Mouse (Mus musculus) ES-E14 (cell line): ENCODE measurements around the gene Gtf2ird1. TPM values are rescaled to one million over a fixed set of nuclear protein-coding genes. Genes with fewer than 3 reads are reported as not detected.

ENCODE experiments used
- DNase-seq: peaks from one replicate; pipeline ENCODE4 v3.0.0-alpha.2; 2013; ENCODE audit warnings: low read depth, low spot score
- H3K27ac ChIP-seq: 2 replicates; pipeline ENCODE4 v1.5.1; 2012; ENCODE audit warnings: low read depth, mild to moderate bottlenecking, low read length, moderate library complexity, mixed read lengths; ENCODE audit not compliant: poor library complexity, insufficient read depth, severe bottlenecking
- H3K36me3 ChIP-seq: 2 replicates; pipeline ENCODE4 v1.6.1; 2012; ENCODE audit warnings: mild to moderate bottlenecking, low read length, moderate library complexity, mixed read lengths; ENCODE audit not compliant: control insufficient read depth, poor library complexity, insufficient read depth, severe bottlenecking
- H3K4me1 ChIP-seq, 2 experiments: fragments of 150-350 bp in 1 of 2; sonication (generic) in 1 of 2; 2 replicates each; pipeline ENCODE4 v1.6.1; 2012; ENCODE audit warnings: low read length in 2 of 2, mild to moderate bottlenecking in 1 of 2, mixed read lengths in 1 of 2; ENCODE audit not compliant: control insufficient read depth in 2 of 2, insufficient read depth in 2 of 2, poor library complexity in 1 of 2
- H3K4me3 ChIP-seq, 2 experiments: fragments of 150-350 bp in 1 of 2; sonication (generic) in 1 of 2; 2 replicates each; pipeline ENCODE4 v1.5.1; 2012; ENCODE audit warnings: low read length in 2 of 2, low read depth in 1 of 2, mild to moderate bottlenecking in 1 of 2, mixed read lengths in 1 of 2; ENCODE audit not compliant: insufficient read depth in 1 of 2, poor library complexity in 1 of 2, severe bottlenecking in 1 of 2
- H3K9ac ChIP-seq: 2 replicates; pipeline ENCODE4 v1.6.1; 2012; ENCODE audit warnings: low read depth, mild to moderate bottlenecking, low read length, mixed read lengths; ENCODE audit not compliant: poor library complexity, insufficient read depth, severe bottlenecking
- H3K9me3 ChIP-seq: fragments of 150-350 bp; sonication (generic); 2 replicates; pipeline ENCODE4 v1.6.1; 2012; ENCODE audit warnings: low read depth, mild to moderate bottlenecking, low read length; ENCODE audit not compliant: control insufficient read depth, insufficient read depth
- CHD2 ChIP-seq: IDR thresholded peaks from 2 replicates; pipeline ENCODE4 v1.6.1; 2014; ENCODE audit warnings: mild to moderate bottlenecking, low read depth, low read length, inconsistent platforms
- HCFC1 ChIP-seq: IDR thresholded peaks from 2 replicates; pipeline ENCODE4 v1.6.1; 2012; ENCODE audit warnings: low read length, inconsistent platforms, borderline replicate concordance; ENCODE audit not compliant: insufficient read depth
- MAFK ChIP-seq: IDR thresholded peaks from 2 replicates; pipeline ENCODE4 v1.6.1; 2014; ENCODE audit warnings: mild to moderate bottlenecking, low read depth, low read length, inconsistent platforms; ENCODE audit not compliant: insufficient read depth
- ZC3H11A ChIP-seq: IDR thresholded peaks from 2 replicates; pipeline ENCODE4 v1.6.1; 2012; ENCODE audit warnings: low read depth, mild to moderate bottlenecking, inconsistent platforms, low read length, borderline replicate concordance
- ZNF384 ChIP-seq: IDR thresholded peaks from 2 replicates; pipeline ENCODE4 v1.6.1; 2012; ENCODE audit warnings: low read depth, low read length, inconsistent platforms
- in situ Hi-C, 2 experiments: fragments of 600-800 bp; cut with MboI; formaldehyde crosslinking; loops; one replicate each; pipeline ENCODE4 v1.15.1; 2025; ENCODE audit warnings: low sequenced_read_pairs in 2 of 2, inconsistent platforms in 1 of 2; ENCODE audit not compliant: unreplicated experiment in 2 of 2
- total RNA-seq: library from RNA; depleted of rRNA; stranded (reverse); fragments of 300-350 nt; gene quantifications from 2 replicates; pipeline ENCODE4 v1.2.3, GENCODE M21; 2012; rRNA removed

Gtf2ird1 gene
- 63.5 and 118 TPM in 2 replicates for total RNA-seq

DNA sequence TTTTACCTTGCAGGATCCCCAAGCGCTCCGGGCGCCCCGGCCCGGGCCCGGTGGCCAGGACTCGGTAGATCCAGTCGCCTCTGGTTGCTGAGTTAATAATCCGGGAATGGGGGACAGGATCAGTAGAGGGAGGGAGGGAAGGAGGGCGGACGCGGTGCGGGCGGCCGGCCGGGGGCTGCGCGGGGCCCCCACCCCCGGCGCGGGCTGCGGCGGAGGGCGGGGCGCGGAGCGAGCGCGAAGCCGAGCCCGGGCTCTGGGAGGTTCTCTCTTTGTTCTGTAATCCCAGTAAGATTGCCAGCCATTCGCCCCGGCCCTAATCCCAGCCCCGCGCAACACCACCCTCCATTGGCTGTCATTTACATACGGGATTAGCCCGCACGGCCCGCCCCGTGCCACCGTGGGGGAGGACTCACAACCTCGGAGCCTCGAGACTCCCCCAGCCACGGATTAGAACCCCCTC is at the start of gene Gtf2ird1:
Gene Gtf2ird1 (minus strand): TSS at position 214 of the 460 bp plus-strand sequence.
- TF ChIP-seq CHD2 (no peak), ZC3H11A (no peak; the same call in 1 of the 2 replicates), MAFK (no peak), HCFC1 (no peak), ZNF384 (no peak)
- Histone ChIP-seq H3K9me3 (no peaks in the 10 kb centered on the region; the same call in 1 of the 2 replicates), H3K36me3 (peaks cover 3% of the 10 kb centered on the region; the same call in 1 of the 2 replicates), H3K27ac (peak within 1 kb of the TSS; percentile 73), H3K4me1 (peaks cover 2 to 7% of the 10 kb centered on the region in 2 experiments; a peak in 2 of 4 replicates), H3K4me3 (peak within 1 kb of the TSS; percentile 62 to 78), H3K9ac (peak within 1 kb of the TSS; percentile 80)
- peak; percentile 39 for DNase-seq
- in situ Hi-C loops = no loop called here

DNA sequence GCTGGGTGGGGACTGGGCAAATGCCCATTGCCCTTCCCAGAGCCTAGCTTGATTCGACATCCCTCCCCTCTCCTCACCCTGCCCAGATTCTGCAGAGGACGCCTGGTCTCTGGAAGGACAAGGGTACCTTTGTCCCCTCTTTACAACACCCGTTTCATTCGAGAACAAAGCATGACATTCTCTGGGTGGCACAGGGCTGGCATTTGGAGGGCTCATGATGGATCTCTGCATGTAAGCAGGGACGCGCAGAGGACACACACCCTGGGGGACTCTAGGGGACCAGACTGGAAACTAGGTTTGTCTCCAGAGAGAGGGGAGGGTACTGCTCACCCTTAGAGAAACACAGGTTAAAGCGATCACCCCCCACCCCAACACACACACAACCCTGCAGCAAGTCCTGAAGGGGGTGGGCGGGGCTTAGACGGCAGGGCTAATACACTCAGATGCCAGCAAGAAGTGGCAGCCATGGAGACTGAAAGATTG is 49.3 kb upstream of the Gtf2ird1 start:
- Histone ChIP-seq H3K4me1 (peaks cover 0 to 5% of the 10 kb centered on the region in 2 experiments; a peak in 1 of 4 replicates), H3K27ac (no peak overlapping the region), H3K9me3 (no peaks in the 10 kb centered on the region), H3K36me3 (no peaks in the 10 kb centered on the region), H3K4me3 (no peak overlapping the region), H3K9ac (no peak overlapping the region)
- in situ Hi-C loops = no loop called here
- TF ChIP-seq CHD2 = no peak
- no peak for TF ChIP-seq ZNF384
- TF ChIP-seq ZC3H11A = no peak
- no peak for TF ChIP-seq MAFK
- no peak for TF ChIP-seq HCFC1
- no peak for DNase-seq

DNA sequence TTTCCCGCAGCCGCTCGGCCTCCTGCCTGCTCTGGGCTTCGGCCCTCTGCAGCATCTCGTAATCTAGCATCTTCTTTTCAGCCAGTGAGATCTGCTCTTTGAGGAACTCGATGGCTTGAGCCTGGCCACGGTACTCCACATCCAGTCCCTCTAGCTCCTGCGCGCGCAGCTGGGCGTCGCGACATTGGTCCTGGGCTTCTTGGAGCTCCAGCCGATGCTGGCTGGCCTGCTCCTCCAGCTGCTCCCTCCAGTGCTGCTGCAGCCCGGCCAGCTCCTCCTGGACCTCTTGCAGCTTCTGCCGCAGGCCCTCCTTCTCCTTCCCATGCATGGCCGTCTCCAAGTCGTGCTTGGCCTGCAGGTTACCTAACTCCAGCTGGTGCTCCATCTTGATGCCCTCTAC is 46.1 kb upstream of the Gtf2ird1 start:
- no peak for TF ChIP-seq ZC3H11A
- no peak for TF ChIP-seq HCFC1
- no peak for TF ChIP-seq ZNF384
- TF ChIP-seq MAFK = no peak
- H3K9me3 ChIP-seq = no peaks in the 10 kb centered on the region
- in situ Hi-C loops = no loop called here
- H3K36me3 ChIP-seq = no peaks in the 10 kb centered on the region
- H3K4me1 ChIP-seq = peaks cover 0 to 3% of the 10 kb centered on the region in 2 experiments; a peak in 2 of 4 replicates
- no peak for DNase-seq
- H3K27ac ChIP-seq = no peak overlapping the region
- no peak overlapping the region for H3K9ac ChIP-seq
- H3K4me3 ChIP-seq = peak overlapping the region; percentile 22 to 49; a peak in 2 of 4 replicates

DNA sequence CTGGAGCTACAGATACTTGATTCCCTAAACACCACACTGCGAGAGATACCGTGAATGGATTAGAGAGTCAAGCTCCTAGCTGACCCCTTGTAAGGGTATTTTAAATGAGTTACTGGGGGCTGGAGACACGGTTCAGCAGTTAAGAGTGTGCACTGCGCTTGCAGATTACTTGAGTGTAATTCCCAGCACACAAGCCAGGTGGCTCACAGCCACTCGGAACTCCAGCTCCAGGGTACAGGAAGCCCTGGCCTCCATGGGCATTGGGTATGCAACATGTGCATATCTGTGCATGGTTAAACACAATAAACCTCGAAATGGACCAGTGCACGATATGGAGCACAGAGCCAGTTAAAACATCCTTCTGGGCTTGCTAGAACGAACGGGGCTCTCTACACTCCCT is 44.9 kb upstream of the Gtf2ird1 start:
- Histone ChIP-seq H3K9ac (no peak overlapping the region), H3K36me3 (no peaks in the 10 kb centered on the region), H3K4me1 (peaks cover 0 to 3% of the 10 kb centered on the region in 2 experiments; a peak in 2 of 4 replicates), H3K4me3 (no peak overlapping the region), H3K9me3 (no peaks in the 10 kb centered on the region), H3K27ac (no peak overlapping the region)
- TF ChIP-seq CHD2 (no peak), MAFK (no peak), ZNF384 (no peak), HCFC1 (no peak), ZC3H11A (no peak)
- no peak for DNase-seq
- in situ Hi-C loops = no loop called here

GRCm38 (mm10) chr5:134500681-134501080 is 44.2 kb upstream of the Gtf2ird1 start:
- TF ChIP-seq ZC3H11A (no peak), CHD2 (no peak), ZNF384 (no peak), MAFK (no peak), HCFC1 (no peak)
- Histone ChIP-seq H3K9me3 (no peaks in the 10 kb centered on the region), H3K9ac (no peak overlapping the region), H3K4me1 (peaks cover 0 to 3% of the 10 kb centered on the region in 2 experiments; a peak in 2 of 4 replicates), H3K4me3 (no peak overlapping the region), H3K27ac (no peak overlapping the region), H3K36me3 (no peaks in the 10 kb centered on the region)
- DNase-seq = no peak
- in situ Hi-C loops = no loop called here
